Mouse (Mus musculus) hindbrain, embryonic 10.5 days (tissue): ENCODE results near the gene Klhl22. TPM values are rescaled to one million over a fixed set of nuclear protein-coding genes. Genes with fewer than 3 reads are reported as not detected.

Source experiments
- DNase-seq: peaks from one replicate; pipeline ENCODE4 v3.0.0-alpha.2; 2017; ENCODE audit warnings: low spot score
- H3K27ac ChIP-seq: fragments of 300-500 bp; sonication (generic); 2 replicates; pipeline ENCODE4 v1.5.1; 2016; ENCODE audit warnings: mild to moderate bottlenecking, moderate library complexity
- H3K27me3 ChIP-seq: fragments of 300-500 bp; sonication (generic); 2 replicates; pipeline ENCODE4 v1.6.1; 2016; ENCODE audit warnings: mild to moderate bottlenecking; ENCODE audit not compliant: poor library complexity, insufficient read depth, severe bottlenecking
- H3K36me3 ChIP-seq: fragments of 300-500 bp; sonication (generic); 2 replicates; pipeline ENCODE4 v1.6.1; 2016; ENCODE audit warnings: mild to moderate bottlenecking, moderate library complexity
- H3K4me1 ChIP-seq: fragments of 300-500 bp; sonication (generic); replicated peaks from 2 replicates; pipeline ENCODE4 v1.6.1; 2016; ENCODE audit warnings: mild to moderate bottlenecking
- H3K4me3 ChIP-seq: fragments of 300-500 bp; sonication (generic); 2 replicates; pipeline ENCODE4 v1.5.1; 2016; ENCODE audit warnings: mild to moderate bottlenecking, moderate library complexity
- H3K9me3 ChIP-seq: fragments of 300-500 bp; sonication (generic); 2 replicates; pipeline ENCODE4 v1.6.1; 2016; ENCODE audit warnings: mild to moderate bottlenecking, moderate library complexity
- WGBS: fragments of 180-500 bp; shearing (Covaris S2); methylation state at CpG from one replicate; pipeline ENCODE4 v1.1.7; 2016; 5-methylcytosine and 5-hydroxymethylcytosine counted together
- polyA plus RNA-seq: library from polyadenylated mRNA; unstranded; fragments of >200 nt; fragmentation: Nextera tagmentation; extraction: Ambion mirVana; gene quantifications from 2 replicates; pipeline ENCODE4 v1.2.1, GENCODE M21; 2016

Gene Klhl22
- polyA plus RNA-seq, 1 experiment from 2014 or later: 57.5 TPM

DNA sequence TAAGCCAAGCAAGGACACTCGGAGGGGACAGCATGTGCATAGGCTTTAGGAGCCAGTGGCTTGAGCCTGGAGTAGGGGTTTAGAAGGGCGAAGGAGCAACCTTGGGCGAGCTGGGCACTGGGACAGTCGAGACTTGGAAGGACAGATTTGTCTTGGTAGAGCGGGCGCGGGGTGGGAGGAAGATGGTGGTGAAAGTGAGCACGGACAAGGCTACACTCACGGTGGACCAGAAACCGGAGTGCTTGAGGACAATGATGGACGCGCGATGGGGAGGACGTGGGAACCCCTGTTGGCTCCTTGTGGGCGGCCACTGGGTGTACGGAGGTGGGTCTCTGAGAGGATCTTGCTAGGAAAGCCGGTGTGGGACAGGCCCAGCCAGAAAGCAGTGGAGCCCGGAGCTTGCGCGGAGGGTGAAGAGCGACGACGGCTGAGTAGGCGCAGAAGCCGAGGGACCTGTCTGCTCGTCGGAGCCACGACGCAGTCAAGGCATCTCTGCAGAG lies 38.4 kb downstream of the Klhl22 start:
- Histone ChIP-seq H3K27ac (peak overlapping the region; percentile 86), H3K4me1 (peaks cover 36% of the 10 kb centered on the region), H3K9me3 (no peaks in the 10 kb centered on the region), H3K36me3 (peaks cover 12% of the 10 kb centered on the region), H3K4me3 (peak overlapping the region; percentile 63), H3K27me3 (peaks cover 96% of the 10 kb centered on the region)
- WGBS: 2% methylated on average over 29 of the region's 29 CpGs
- peak; percentile 59 for DNase-seq

- peaks cover 43% of the 10 kb centered on the region for H3K4me1 ChIP-seq
- 1% methylated on average over 42 of the region's 45 CpGs for WGBS
Measured at GRCm38 (mm10) chr16:17798321-17799180, 39.1 kb downstream of the Klhl22 start.

DNA sequence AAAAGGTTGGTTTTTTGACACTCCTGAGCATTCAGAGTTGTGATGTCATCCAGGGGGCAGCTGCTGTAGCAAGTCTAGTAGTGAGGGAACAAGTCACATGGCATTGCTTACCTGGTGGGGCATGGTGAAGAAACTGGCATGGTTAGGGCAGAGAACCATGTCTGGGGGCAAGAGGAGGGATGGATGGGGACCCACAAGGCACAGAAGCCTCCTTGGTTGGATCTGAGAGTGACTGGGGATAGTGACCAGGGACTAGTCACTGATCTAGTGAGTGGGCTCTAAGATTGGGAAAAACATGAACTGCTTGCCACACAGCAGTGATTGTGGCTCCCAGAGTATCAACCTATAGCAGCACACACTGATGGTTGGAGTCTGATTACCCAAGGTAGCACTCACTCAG lies 40.2 kb downstream of the Klhl22 start:
- Histone ChIP-seq H3K36me3 (no peaks in the 10 kb centered on the region), H3K9me3 (no peaks in the 10 kb centered on the region), H3K27ac (no peak overlapping the region), H3K27me3 (peaks cover 100% of the 10 kb centered on the region), H3K4me1 (peaks cover 53% of the 10 kb centered on the region), H3K4me3 (no peak overlapping the region)
- no peak for DNase-seq

More at GRCm38 (mm10) chr16:17798321-17799180, 39.1 kb downstream of the Klhl22 start:
- DNase-seq: peak; percentile 76
- peaks cover 6% of the 10 kb centered on the region; the same call in 1 of the 2 replicates for H3K36me3 ChIP-seq
- no peaks in the 10 kb centered on the region for H3K9me3 ChIP-seq
- peaks cover 100% of the 10 kb centered on the region for H3K27me3 ChIP-seq
- peak overlapping the region; percentile 63 for H3K4me3 ChIP-seq
- H3K27ac ChIP-seq: peak overlapping the region; percentile 86

- H3K9me3 ChIP-seq: no peaks in the 10 kb centered on the region
- H3K27ac ChIP-seq: no peak overlapping the region
- peaks cover 100% of the 10 kb centered on the region for H3K27me3 ChIP-seq
- 4% methylated on average over 7 of the region's 7 CpGs for WGBS
- H3K36me3 ChIP-seq: no peaks in the 10 kb centered on the region
- no peak overlapping the region for H3K4me3 ChIP-seq
- DNase-seq: no peak
- H3K4me1 ChIP-seq: peaks cover 67% of the 10 kb centered on the region
Measured at GRCm38 (mm10) chr16:17801777-17802455, 42.5 kb downstream of the Klhl22 start.

DNA sequence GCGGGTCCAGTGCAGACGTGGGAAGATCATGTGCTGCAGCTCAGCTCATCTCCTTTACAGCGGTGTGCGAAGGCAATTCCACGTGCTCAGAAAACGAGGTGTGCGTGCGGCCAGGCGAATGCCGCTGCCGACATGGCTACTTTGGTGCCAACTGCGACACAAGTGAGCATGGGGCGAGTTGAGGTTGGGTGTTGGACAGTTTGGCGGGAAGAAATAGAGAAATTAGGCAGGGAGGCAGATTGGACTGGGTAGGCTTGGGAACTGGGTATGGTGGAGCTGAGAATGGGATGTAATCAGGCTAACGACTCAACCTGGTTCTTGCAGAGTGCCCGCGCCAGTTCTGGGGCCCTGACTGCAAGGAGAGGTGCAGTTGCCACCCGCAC lies 43.0 kb downstream of the Klhl22 start:
- DNase-seq: no peak
- H3K27ac ChIP-seq: 0 out of 2 replicates have a peak overlapping the region, but pooled peaks have one; percentile 5
- WGBS: 4% methylated on average over 18 of the region's 18 CpGs
- no peaks in the 10 kb centered on the region for H3K36me3 ChIP-seq
- peaks cover 97% of the 10 kb centered on the region for H3K27me3 ChIP-seq
- peak overlapping the region; percentile 54 for H3K4me3 ChIP-seq
- H3K9me3 ChIP-seq: no peaks in the 10 kb centered on the region
- H3K4me1 ChIP-seq: peaks cover 67% of the 10 kb centered on the region

GRCm38 (mm10) chr16:17802839-17803674 lies 43.6 kb downstream of the Klhl22 start:
- Histone ChIP-seq H3K27ac (peak overlapping the region; percentile 5; the same call in 1 of the 2 replicates), H3K9me3 (no peaks in the 10 kb centered on the region), H3K36me3 (no peaks in the 10 kb centered on the region), H3K27me3 (peaks cover 96% of the 10 kb centered on the region), H3K4me3 (peak overlapping the region; percentile 54), H3K4me1 (peaks cover 67% of the 10 kb centered on the region)
- peak; percentile 58 for DNase-seq
- 2% methylated on average over 83 of the region's 83 CpGs for WGBS

DNA sequence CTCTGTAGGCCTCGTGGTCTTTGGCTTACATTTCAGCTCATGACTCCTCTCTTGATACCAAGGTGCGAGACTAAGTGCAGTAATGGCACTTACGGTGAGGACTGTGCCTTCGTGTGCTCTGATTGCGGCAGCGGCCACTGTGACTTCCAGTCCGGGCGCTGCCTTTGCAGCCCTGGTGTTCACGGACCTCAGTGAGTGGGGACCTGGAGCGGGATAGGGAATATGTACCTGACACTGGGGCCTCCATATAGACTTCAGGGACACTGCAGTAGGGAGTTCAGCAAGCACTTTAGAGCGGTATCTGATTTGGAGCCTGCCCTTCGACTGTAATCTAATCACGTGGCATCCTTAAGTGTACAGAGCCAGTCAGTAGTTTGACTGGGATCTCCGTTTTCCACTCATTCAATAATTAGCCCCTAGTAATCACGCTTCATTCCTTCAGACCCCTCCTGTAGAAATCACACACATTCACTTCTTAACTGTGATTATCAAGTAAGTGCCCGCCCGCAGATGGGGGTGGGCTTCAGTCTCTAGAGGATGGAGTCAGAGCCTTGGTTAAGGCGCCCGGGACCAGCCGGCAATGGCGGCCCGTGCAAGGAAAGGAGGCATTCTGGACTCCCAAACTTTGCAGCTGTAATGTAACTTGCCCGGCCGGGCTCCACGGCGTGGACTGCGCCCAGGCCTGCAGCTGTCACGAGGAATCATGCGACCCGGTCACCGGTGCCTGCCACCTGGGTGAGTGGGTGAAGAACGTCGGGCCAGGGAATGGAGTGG lies 44.4 kb downstream of the Klhl22 start:
- whole genome bisulfite sequencing: 11% methylated on average over 33 of the region's 33 CpGs
- Histone ChIP-seq H3K9me3 (no peaks in the 10 kb centered on the region), H3K4me1 (peaks cover 59% of the 10 kb centered on the region), H3K27me3 (peaks cover 95% of the 10 kb centered on the region), H3K36me3 (no peaks in the 10 kb centered on the region), H3K4me3 (peak overlapping the region; percentile 54), H3K27ac (0 out of 2 replicates have a peak overlapping the region, but pooled peaks have one; percentile 3)
- peak; percentile 39 for DNase-seq

DNA sequence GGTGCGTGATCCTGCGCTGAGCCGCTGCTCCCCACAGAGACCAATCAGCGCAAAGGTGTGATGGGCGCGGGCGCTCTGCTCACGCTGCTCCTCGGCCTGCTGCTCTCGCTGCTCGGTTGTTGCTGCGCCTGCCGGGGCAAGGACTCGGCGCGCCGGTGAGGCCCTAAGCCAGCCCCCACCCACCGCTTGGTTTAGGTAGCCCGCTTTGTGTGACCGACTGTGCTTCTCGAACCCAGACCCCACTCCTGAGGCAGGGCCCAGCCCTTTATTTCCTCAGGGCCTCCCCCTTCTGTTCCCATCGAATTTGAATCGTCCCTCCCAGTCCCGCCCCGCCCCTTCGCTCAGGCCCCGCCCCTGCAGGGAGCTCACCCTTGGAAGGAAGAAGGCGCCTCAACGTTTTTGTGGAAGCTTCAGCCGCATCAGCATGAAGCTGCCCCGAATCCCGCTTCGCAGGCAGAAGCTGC lies 45.1 kb downstream of the Klhl22 start:
- H3K4me3 ChIP-seq: peak overlapping the region; percentile 54
- 1% methylated on average over 33 of the region's 33 CpGs for WGBS
- peaks cover 94% of the 10 kb centered on the region for H3K27me3 ChIP-seq
- 0 out of 2 replicates have a peak overlapping the region, but pooled peaks have one; percentile 3 for H3K27ac ChIP-seq
- H3K4me1 ChIP-seq: peaks cover 60% of the 10 kb centered on the region
- H3K9me3 ChIP-seq: no peaks in the 10 kb centered on the region
- no peaks in the 10 kb centered on the region for H3K36me3 ChIP-seq
- DNase-seq: peak; percentile 77

DNA sequence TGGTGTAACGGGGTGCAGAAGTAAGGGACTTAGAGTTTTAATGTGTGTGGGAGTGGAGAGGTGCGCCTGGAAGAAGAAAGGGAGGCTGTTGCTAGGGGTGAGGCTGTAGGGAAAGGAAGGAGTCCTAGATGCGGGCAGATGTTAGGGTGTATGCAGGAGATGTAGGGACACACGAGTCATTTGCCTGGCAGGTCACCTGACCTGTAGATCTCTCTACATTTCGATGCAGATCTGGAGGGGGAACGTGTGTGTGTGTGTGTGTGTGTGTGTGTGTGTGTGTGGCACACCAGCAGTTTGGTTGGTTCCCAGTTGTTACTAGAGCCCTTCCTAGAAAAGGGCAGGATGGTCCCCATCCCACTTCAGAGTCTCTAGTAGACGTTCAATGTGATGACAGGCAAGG lies 45.6 kb downstream of the Klhl22 start:
- H3K36me3 ChIP-seq: no peaks in the 10 kb centered on the region
- DNase-seq: no peak
- peaks cover 65% of the 10 kb centered on the region for H3K4me1 ChIP-seq
- no peak overlapping the region for H3K27ac ChIP-seq
- peak overlapping the region; percentile 54 for H3K4me3 ChIP-seq
- WGBS: 11% methylated on average over 7 of the region's 7 CpGs
- no peaks in the 10 kb centered on the region for H3K9me3 ChIP-seq
- H3K27me3 ChIP-seq: peaks cover 94% of the 10 kb centered on the region

DNA sequence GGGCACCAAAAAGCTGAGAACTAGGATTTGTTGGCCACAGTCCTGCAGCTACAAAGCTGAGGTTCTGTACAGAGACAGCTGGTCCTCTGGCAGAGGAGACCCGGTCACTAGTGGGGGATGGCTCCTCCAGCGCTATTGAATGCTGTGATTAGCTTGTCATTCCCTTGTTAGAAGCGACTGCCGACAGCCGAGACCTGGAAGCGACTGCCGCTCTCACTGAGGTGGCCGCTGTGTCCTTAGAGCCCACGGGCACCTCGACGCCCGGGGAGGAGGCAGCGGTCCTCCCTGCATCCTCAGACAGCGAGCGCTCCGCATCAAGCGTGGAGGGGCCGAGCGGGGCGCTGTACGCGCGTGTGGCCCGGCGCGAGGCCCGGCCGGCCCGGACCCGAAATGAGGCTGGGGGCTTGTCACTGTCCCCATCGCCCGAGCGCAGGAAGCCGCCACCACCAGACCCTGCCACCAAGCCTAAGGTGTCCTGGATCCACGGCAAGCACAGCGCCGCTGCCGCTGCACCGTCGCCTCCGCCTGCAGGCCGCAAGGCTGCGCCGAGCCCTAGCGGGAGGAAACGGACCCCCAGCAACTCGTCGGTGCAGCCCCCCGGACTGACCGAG lies 47.3 kb downstream of the Klhl22 start:
- H3K4me1 ChIP-seq: peaks cover 69% of the 10 kb centered on the region
- peak; percentile 69 for DNase-seq
- peak overlapping the region; percentile 73 for H3K4me3 ChIP-seq
- H3K36me3 ChIP-seq: no peaks in the 10 kb centered on the region
- no peaks in the 10 kb centered on the region for H3K9me3 ChIP-seq
- peaks cover 93% of the 10 kb centered on the region for H3K27me3 ChIP-seq
- 3% methylated on average over 50 of the region's 50 CpGs for WGBS
- peak overlapping the region; percentile 90 for H3K27ac ChIP-seq

DNA sequence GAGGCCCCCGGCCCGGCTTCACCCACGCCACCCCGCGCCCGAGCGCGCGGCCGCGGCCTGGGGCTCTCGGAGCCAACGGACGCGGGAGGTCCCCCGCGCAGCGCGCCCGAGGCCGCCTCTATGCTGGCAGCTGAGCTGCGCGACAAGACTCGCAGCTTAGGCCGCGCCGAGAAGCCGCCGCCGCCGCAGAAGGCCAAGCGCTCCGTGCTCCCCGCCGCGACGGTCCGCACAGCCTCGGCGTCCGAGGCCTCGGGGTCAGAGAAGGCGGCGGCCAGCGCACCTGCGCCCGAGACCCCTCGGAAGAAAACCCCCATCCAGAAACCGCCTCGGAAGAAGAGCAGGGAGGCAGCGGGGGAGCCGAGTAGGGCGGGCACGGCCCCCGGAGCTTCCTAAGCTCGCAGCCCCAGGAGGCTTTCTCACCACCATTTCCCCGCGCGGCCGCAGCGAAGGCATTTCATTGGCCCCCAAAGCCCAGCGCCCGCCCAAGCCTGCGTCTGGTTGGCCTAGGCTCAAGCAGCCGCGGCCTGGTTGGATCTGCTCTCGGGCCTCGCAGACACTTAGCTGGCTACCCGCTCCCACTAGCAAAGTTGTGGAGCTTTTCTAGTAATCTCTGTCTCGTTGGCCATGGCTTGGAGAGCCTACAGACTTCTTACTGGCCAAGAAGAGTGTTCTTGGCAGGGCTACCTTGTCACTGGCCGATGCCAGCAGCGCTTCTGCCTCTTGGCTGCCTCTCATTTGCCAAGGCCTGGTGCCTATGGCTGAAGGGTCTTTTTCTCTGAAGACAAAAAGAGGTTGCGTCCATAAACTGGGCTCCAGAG lies 48.0 kb downstream of the Klhl22 start:
- Histone ChIP-seq H3K4me1 (peaks cover 66% of the 10 kb centered on the region), H3K27ac (peak overlapping the region; percentile 90), H3K27me3 (peaks cover 91% of the 10 kb centered on the region), H3K4me3 (peak overlapping the region; percentile 73), H3K9me3 (no peaks in the 10 kb centered on the region), H3K36me3 (no peaks in the 10 kb centered on the region)
- DNase-seq: peak; percentile 92
- 2% methylated on average over 73 of the region's 73 CpGs for WGBS
